Mouse (Mus musculus): ENCODE measurements around the gene Myl7.
A peak's percentile ranks its signal among the peaks of the same experiment; 100 is the strongest.

DNA sequence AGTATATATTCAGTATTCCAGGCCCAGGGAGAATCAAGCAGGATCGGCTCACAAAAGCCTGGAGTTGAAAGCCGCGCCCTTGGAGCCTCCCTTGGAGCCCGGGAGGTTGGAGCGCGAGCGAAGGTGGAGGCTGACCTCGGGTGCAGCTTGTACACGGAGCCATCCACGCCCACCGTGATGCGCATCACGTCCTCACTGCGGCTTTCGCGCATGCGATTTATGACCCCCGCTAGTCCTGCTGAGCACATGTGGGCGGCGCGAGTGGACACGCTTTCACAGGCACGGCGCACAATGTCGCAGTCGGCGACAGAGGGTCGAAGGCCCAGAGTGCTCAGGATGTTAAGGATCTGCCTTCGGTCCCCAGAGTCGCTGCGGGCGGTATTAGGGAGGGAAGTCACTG lies 3.4 kb upstream of the Myl7 start:
- no peak for TF ChIP-seq CTCF (IDR thresholded peaks at IDR 0.05; ENCODE audit: borderline replicate concordance, extremely low read depth, insufficient read depth, insufficient read length)
- TF ChIP-seq POLR2A (IDR thresholded peaks at IDR 0.05; ENCODE audit: borderline replicate concordance, extremely low read depth, insufficient read depth, insufficient read length, poor library complexity, severe bottlenecking) = peak; percentile 56; the same call in 1 of the 2 replicates
